Mouse (Mus musculus) spleen, postnatal 14 days (tissue): Measurements from ENCODE around the gene 1700007K13Rik.
"Not testable (repeated sequence)": the region's sequence is repeated elsewhere in the genome, so short reads cannot be mapped to it uniquely, and the experiment has no call there.

ENCODE experiments used
- DNase-seq, 2 experiments: peaks; one replicate each; pipeline ENCODE4 v3.0.0; 2021 to 2022; ENCODE audit warnings: low spot score in 2 of 2

The 1700007K13Rik gene

DNA sequence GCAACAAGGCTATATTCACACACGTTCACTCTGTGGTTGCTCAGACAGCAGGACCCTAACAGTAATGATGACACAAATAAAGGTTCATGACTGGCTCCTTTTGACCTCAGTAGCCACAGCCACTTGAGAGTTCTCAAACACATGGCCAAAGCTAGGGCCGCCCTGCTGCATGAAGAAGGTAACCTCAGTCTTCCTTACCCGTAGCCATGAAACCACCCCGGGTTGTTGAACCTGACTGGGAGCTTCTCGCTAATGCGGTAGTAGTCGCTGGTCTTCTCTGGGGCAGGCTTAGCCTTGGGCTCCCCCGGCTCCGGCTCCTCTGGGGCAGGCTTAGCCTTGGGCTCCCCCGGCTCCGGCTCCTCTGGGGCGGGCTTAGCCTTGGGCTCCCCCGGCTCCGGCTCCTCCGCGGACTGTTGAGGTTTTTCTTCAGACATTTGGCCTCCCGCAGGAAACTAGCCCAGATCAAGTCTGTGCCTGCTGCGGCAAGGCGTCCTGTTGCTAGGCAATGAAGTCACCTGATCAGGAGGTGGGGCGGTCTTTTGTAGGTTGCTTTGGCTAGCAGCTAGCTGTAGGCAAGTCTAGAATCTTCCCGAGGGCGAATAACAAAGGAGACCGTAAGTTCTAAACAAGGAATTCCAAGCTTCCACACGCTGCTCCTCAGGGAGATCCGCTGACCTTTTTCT lies at the start of gene 1700007K13Rik:
Gene 1700007K13Rik (minus strand): TSS at position 497 of the 683 bp plus-strand sequence.
- peak in 1 of 2 experiments; percentile 19 for DNase-seq

DNA sequence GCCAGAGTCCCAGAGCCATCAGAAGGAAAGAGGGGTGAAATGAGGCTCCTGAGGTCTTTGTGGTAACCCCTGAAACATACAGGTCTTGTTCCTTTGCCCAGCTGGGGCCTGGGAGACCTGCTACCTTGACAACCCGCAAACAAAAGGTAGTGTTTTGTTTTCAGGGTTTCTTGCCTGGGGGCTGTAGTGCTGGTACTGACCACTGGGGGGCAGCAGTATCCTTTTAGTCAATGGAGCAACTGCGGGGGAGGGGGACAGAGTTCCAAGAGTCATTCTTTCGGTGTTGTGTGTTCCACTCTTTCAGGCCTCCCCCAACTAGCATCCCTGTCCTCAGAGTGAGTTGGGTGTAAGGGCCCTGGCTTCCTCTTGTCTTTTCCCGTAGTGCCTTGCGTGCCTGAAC lies 48.4 kb upstream of the 1700007K13Rik start:
- DNase-seq: peak; percentile 66 to 80

DNA sequence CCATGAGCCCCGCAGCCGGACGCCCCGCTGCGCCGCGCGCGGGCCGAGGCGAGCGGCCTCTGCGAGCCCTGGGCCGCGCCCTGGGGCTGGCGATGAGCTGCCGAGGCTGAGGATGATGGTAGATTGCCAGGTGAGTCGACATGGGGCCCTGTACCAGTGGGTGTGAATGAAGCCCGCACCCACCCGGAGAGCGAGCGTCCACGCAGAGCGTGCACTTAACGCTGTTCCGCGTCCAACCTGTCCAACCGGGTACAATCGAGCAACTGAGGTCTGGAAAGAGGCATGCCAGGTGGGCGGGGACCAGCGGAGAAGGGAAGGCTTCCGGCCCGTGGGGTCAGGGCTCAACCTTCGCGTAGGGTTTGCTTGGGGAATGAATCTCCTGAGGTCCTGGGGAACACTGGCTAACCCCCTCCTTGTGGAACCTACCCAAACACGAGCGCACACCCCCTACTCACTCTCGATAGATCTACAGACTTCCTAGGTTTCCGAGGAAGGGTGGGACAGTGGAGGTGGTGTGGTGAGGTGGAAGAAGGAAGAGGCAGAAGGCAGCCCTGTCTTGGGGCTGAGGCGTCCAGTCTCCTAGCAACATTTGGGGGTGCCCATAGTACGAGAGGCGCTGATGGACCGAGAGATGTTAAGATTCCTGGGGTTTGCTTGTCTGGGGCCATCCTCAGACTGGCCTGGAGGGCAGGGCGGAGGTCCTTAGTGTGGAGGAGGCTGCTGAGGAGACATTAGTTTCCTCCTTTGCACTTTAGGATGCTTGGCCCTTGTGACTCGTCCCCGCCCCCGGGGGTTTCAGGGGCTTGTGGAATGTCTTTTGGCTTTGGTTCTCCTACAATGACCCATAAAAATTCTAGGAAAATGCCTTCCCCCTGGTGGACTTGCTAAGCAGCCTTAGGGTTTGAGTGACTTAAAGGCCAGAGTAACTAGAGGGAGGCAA lies 47.6 kb upstream of the 1700007K13Rik start:
- DNase-seq: no peak

DNA sequence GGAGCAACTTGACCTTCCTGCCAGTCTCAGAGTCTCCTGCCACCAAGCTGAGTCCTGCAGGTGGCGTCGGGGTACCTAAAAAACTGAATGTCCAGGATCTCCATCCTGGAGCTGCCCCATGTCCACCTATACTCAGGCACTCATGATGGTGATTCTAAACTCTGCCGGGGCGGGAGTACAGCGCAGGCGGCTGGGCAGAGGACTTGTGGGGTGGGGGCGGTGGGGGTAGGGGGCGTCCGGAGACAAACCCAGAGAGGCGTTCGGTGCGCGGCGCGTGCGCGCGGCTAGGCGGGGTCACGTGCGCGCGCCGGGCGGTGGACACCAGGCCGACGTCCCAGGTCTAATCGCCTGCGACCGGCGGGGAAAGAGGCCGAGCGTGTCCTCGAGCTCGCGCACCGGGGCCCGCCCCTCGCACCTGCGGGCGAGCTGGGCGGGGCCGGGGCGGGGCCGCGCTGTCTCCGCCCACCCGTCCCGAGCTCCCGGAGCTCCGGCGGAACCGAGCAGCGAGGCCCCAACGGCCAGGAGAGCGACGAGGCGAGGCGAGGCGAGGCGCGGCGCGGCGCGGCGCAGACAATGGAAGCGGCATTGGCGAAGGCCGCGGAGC lies 46.8 kb upstream of the 1700007K13Rik start, which contains the start of gene Ralgds:
Gene Ralgds (plus strand): TSS at position 328 of the 604 bp plus-strand sequence.
- DNase-seq: no peak

DNA sequence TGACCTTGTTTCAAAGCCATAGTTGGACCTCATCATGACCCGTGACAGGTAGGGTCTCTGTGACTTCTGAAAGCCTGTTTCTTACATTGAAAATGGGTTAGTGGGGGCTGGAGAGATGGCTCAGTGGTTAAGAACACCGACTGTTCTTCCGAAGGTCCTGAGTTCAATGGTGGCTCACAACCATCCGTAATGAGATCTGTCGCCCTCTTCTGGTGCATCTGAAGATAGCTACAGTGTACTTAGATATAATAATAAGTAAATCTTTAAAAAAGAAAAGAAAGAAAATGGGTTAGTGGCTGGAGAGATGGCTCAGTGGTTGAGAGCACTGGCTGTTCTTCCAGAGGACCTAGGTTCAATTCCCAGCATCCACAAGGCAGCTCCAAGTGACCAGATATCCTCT lies 45.5 kb upstream of the 1700007K13Rik start:
- not testable (repeated sequence) for DNase-seq

DNA sequence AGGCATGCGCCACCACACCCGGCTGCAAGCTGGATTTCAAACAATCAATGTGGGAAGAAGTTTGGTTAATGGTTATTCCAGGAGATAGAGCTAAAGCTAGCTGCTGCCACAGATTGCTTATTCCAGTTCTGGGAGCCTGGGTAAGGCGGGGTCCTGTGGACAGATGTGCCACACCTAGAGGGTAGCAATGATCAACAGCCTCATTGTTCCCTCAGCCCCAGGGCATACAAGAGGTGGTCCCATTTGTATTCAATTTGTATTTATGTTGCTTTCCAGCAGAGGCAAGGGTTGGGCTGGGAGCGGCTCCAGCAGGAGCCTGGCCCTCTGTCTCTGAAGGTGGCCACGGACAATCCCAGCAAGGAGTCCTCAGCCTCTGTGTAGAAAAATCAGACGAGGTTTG lies 40.2 kb upstream of the 1700007K13Rik start:
- DNase-seq: no peak

DNA sequence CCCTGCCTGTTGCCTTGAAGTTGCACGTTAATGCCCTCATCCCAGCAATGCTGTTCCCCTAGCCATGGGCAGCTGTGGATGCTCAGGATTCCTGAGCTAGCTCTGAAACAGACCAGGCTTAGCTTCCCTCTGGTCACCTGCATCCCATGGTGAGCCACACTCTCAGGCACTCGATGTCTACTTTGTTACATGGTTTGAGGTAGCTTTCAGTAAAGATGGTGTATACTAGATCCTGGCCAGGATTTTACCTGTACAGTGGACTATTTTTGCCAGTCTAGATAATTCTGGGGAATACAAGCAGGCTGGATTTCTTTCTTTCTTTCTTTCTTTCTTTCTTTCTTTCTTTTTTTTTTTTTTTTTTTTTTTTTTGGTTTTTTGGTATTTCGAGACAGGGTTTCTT lies 39.7 kb upstream of the 1700007K13Rik start, which contains the start of gene Gm10134:
Gene Gm10134 (plus strand): TSS at position 301 of the 400 bp plus-strand sequence.
- DNase-seq: no peak

DNA sequence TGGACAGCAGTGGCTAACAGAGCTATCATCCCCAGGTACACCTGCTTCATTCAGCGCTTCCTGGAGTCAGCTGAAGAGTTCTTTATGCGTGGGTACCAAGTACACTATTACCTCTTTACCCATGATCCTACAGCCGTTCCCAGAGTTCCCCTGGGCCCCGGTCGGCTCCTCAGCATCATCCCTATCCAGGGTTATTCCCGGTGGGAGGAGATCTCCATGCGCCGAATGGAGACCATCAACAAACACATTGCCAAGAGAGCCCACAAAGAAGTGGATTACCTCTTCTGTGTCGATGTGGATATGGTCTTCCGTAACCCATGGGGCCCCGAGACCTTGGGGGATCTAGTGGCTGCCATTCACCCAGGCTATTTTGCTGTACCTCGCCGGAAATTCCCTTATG lies 38.5 kb upstream of the 1700007K13Rik start:
- DNase-seq: no peak

DNA sequence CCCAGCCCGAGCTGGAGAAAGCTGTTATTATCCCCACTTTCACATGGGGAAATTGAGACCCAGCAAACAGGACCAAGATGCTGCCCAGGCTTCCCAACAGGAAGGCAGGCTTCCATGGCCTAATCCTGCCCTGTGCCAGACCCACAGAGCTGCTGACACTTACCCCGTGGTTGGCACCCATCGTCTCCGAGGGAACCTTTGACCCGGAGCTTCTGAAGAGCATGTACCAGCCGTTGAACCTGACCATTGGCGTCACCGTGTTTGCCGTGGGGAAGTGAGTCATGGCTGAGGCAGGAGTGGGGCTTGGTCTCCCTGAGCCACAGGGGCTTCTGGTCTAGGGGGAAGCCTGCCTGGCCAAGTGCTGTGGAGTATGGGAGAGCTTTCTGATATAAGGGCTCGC lies 36.9 kb upstream of the 1700007K13Rik start:
- DNase-seq: no peak

DNA sequence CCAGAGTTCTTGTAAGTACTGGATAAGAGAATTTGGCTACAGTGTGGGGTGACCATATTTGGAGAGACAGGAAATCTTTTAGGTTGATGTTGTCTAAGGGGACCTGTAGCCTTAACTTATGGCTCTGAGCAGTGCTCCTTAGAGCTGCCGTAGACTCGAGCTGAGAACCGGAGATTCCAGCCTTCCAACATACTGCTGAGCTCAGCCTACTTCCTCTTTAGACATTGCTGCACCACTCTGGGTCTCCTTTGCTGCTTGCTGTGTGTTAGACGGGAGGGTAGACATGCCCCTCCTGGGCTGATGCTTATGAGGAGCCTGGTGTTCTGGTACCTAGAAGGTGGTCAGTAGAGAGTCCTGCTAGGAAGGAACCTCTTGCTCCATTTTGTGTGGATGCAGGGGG lies 32.3 kb upstream of the 1700007K13Rik start:
- no peak for DNase-seq

DNA sequence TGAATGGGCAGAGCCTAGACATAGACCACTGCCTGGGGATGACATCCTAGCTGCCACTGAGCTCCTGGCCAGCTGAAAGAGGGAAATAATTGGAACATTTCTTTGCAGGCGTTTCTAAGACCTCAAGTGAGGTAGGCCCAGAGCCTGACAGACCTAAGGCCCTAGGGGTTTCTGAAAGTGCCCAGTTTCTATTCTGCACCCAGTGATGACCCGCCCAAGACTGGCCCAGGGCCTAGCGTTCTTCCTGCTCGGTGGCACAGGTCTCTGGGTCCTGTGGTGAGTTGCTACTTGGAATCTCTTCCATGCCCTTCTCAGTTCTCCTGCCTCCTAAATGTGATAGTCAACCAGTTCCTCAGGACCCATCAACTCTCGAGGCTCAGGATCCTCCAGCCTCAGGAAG lies 31.4 kb upstream of the 1700007K13Rik start:
- no peak for DNase-seq

DNA sequence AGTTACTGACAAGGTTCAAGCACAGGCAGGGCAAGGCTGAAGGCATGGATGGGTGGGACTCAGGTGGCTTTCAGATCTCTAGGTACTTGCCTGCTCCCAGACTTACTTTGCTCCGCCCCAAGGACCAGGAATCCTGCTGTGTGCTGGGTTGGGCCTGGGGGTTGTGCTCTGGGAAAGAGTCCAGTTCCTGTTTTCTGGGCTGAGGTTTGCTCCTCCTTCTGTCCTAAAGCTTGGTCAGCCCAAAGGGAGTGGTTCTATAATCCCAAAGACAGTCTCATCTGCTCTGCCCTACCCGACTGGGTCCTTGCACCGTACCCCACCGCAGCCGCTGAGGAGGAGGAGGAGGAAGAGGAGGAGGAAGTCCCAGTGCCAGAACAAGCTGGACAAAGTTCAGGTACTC lies 30.5 kb upstream of the 1700007K13Rik start, which contains the start of gene Gbgt1:
Gene Gbgt1 (plus strand): TSS at position 221 of the 400 bp plus-strand sequence.
- no peak for DNase-seq

DNA sequence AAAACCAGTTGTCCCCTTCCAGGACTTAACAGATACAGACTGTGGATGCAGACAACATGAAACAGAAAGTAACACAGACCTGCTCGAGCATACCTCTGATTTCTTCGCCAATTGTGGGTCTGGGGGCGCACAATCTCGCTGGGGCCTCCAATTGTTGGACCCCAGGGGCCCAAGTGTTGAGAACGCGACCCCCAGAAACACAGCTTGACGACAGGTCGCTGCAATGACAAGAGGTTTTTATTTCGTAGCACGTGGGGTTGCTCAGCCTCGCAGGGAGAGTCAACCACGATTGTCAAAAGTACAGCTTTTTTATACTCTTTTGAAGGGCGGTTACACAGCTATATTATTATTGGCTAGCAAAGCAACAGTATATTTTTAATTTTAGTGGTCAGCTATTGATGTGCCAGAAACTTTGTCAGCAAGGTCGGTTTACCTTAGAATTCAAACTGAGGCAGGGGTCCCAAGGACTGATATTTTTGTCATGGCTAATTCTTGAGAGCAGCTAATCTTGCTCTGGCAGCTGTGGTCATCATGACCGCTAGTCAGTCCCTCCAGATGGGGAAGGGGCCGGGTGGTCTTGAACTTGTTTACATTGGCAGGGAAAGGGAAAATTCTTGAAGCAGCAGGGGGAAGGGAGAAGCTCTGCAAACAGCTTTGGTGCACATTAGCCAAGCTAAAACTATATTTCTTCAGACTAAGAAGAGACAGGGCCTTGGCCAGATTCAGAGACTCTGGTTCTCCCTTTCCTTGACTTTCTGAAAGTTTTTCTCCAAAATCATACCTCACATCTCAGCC lies 29.9 kb upstream of the 1700007K13Rik start:
- DNase-seq: no peak

DNA sequence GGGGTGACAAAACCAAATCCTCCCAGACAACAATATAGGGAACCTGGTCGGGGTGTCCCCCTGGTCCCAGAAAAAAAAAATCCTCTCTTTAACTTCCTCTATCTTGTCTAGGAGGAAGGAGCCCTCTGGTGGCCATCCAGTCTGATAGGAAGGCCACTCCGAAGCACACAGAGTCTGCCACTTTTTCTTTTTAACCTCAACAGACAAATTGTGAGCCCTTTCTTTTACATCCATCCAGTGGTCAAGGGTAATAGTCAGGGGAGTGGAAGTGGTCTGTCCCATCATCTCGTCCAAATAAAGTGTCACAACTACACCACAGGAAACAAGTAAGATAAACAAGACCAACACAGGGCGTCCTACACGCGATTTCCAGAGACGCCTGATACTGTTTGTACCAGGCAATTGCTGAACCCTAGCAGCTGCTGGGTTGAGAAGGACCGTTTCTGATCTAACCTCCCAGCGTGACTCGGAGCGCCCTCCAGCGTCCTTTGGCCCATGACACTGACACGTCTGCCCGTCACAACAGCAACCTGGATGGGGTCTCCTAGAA lies 29.1 kb upstream of the 1700007K13Rik start:
- no peak for DNase-seq

DNA sequence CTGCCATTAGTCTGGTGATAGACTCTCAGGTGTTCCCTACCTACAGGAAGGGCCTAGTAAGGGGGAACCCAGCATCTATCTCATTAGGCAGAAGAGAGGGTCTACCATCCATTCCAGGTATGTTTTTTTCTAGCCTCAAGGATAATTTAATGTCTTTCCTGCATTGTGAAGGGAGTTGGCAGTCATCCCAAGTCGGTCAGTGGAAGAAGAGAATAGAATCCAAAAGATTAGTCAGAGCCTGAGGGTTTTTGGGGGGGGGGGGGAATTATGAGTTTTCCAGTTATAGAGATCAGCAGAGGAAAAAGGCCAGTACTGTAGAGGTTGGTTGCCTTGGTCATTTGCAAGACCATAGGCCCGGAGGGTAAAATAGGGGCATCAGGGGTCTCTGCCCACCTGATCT lies 28.4 kb upstream of the 1700007K13Rik start:
- no peak for DNase-seq

DNA sequence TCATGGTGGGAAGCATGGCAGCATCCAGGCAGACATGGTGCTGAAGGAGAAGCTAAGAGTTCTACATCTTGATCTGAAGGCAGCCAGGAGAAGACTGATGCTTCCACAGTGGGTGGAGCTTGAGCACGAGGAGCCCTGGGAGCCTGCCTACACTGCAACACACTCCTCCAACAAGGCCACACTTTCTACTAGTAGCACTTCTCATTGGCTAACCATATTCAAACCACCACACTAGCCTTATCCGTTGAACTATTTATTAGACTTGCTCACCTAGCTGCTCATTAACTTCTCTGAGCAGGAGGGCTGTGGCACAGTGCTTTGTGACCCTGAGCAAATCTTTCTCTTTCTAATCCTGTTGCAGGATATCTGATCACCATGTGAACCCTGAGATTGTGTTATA lies 17.7 kb upstream of the 1700007K13Rik start:
- DNase-seq: no peak

DNA sequence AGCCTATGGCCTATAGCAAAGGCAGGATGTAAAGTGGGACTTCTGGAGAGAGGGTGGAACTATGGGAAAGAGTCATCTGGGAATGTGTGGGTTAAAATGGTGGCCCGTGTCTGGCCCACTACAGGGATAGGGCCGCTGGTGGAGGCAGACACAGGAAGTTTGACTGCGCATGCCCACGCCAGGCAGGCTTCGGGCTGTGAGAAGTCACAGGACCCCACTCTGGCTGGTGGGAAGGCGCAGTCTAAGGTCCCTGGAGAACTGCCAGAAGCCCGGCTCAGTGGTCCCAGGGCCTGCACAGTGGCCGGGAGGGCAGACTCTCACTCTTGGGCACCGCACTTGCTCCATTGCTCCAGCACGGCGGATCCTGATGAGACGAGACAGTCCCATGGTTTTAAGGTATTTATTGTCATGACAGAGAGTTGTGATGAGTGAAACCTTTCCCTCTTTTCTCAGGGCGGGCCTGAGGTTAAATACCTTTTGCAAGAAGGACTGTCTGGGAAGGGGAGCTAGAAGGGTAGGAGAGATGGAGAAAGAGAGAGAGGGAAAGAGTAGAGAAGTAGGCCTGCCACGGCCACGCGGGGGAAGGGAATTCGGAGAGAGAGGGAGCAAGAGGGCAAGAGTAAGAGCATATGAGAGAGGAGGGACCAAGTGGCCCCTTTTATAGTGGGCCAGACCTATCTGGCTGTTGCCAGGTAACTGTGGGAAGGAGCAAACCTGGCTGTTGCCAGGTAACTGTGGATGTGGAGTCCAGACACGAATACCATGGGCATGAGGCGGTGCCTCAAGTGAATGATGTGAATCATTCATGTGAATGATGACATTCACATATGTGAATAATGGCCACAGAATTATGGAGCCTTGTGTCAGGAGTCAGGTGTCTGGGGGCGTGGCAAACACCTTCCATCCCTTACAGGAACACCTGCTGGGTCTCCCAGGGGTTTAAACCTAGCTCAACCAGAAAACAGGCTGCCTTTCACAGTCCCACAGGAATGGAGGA lies 13.4 kb upstream of the 1700007K13Rik start:
- DNase-seq: no peak

DNA sequence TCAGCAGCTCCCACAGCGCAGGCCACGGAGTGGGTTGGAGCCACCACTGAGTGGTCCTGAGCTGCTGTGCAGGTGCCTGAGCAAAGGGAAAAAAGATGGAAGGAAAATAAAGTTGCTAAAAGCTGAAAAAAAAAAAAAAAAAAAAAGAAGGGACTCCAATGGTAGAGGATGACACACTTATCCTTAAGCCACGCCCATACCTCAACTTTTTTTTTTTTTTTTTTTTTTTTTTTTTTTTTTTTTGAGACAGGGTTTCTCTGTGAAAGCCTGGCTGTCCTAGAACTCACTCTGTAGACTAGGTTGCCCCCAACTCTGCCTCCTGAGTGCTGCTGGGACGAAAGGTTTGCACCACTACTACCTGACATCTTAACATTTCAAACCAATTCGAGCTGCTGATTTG lies 11.9 kb upstream of the 1700007K13Rik start:
- DNase-seq: not testable (repeated sequence)

DNA sequence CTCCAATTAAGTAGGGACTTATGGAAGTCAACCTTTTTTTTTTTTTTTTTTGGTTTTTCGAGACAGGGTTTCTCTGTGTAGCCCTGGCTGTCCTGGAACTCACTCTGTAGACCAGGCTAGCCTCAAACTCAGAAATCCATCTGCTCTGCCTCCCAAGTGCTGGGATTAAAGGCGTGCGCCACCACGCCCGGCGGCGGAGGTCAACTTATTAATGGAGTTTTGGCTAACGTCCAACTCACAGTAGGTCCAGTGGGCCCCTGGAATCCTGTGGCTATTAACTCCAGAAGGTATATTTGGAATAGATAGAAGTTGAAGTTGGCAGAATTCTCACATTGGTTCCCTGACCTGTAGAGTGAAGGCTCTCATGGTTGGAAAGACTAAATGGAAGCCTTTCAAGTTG lies 5.9 kb upstream of the 1700007K13Rik start:
- DNase-seq: not testable (repeated sequence)

DNA sequence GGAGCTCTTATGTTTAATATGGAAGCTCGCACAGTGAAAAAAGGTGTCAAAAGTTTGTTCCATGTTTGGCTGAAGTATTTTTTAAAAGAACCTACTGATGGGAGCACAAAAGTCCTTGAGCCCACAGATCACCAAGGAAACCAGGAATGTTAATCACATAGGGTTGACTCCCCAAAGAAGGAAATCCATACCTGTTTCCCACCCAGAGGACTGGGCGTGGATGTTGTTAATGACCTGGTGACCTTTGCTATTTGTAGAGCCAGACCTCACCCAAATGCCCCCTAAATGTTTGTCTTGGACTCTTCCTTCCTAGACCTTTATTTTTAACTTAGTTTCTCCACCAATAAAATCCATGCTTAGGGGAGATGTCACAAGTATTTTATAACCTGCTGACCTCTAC lies 4.5 kb upstream of the 1700007K13Rik start:
- no peak for DNase-seq
